Mouse (Mus musculus) gastrocnemius, postnatal 4 days (tissue): ENCODE data around the gene Cd84. TPM values are rescaled to one million over a fixed set of nuclear protein-coding genes. Genes with fewer than 3 reads are reported as not detected.

Experiments used
- DNase-seq, 2 experiments: peaks; one replicate each; pipeline ENCODE4 v3.0.0; 2021 to 2022; ENCODE audit warnings: low spot score in 2 of 2, mixed read lengths in 2 of 2
- total RNA-seq, 2 experiments: library from RNA; stranded (reverse); gene quantifications; 2 replicates each; pipeline ENCODE4 v1.2.3; 2021

Cd84 gene
- total RNA-seq, 2 experiments from 2014 or later, result 3.3 to 3.4 TPM

DNA sequence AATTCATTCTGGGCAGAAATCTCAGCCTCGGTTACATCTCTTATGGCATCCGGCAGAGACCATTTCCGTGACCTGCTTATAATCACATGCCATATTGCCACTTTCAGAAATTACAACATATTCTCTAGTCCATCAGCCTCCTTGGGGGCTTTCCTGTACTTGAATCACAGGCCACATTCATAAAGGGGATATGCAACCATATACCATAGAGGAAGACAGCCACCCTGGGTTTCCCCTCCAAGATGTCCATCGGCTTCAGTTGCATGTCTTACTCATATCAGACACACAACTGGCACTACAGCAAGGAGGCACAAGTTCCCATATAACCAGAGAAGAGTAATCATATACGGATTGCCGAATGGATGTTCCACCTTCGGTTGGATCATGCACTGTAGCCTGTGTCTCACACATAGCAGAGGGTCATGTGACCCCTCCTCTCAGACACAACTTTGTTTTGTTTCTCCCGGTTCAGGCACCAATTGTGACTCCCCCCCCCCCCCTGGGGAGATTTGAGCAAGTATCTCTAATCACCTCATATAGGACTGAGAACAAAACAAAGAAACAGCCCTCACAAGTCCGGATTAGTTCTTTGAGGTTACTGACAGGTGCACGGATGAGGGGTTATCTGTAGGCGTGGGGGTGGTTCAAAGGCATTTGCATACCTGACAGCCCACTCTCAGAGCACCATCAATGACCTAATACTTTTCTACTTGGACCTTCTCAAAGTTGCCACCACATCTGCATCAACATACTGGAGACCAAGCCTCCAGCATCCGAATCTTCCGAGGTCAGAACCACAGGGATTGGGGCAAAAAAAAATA lies 76.4 kb downstream of the Cd84 start:
- no peak for DNase-seq

DNA sequence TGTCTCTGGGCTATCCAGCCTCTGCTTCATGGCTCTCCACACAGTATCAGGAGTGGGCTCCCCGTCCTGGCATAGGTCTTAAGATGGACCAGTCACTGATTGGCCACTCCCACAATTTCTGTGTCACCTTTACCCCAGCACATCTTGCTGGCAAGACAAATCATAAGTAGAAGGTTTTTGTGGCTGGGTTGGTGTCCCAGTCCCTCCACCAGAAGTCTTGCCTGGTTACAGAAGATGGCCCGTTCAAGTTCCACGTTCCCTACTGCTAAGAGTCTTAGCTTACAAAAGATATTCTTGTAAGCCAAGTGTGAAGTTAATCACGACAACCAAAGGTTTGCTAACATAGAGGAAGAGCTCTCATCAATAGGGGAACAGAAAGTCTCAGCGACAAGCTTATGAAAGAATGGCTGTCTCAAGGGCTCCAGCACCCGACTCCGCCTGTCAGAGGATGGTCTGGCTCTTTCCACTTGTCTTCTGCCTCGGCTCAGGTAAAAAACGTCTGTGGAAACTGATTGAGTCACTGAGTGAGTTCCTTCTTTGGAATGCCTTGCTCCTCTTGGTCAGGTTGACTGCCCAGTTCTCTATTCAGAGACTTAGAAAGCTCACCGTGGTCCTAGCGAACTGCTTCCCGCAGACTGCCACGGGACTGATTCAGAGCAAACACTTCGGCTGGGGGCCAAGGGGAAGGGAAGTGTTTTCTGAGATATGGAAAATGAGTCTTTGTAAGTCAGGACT lies 78.0 kb downstream of the Cd84 start, which contains the start of gene Slamf6:
Slamf6 (plus strand) TSS at position 211 of the 735 bp plus-strand sequence.
- DNase-seq, result no peak

DNA sequence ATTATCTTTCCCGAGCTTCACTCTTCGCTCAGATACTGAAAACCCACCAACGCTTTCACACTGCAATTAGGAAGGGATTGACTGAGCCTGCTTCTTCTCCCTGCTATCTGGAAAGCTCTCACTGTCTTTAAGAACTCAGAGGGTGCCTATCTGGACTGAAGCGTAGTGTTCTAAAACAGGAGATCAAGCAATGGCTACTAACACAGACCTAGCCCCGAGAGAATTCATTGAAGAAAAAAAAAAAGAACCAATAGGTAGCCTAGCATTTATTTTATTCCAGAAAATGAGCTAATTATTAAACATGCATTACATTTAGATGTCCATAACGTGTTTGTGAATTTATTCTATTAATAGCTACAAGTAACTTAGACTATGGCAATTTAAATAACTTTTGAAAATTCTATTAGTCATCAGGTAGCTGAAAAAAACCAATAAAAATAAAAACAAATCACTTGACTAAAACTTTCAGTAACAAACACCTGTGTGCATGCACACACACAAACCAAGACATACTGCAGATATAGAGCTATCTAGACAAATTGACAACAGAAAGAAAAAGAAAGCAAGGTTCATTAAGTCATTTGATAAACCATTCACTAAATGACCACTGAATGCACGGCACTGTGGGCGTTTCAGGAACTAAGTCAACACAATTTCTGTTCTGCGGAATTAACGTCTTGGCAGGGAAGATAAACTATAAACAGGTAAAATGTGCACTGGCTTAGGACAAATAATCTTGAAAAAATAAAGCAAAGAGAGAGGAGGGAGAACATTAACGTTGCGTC lies 78.8 kb downstream of the Cd84 start:
- DNase-seq, result no peak

DNA sequence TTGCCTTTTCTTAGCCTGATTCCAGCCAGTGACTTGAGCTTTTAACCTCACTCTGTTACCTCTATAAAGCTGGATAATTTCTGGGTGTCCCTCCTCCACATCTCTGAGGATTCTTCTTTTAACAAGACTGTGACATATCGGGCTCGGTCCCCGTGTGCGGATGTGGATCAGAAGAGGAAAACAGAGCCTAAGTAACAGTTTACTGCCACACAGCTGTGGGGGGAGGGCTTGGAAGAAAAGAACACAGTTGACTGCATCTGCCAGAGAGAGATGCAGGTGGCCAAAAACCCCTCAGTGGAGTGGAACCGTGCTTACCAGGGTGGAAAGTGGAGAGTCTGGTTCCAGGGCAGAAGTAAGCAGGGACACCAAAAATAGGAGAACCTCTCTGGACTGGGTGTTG lies 79.7 kb downstream of the Cd84 start:
- DNase-seq, result no peak

DNA sequence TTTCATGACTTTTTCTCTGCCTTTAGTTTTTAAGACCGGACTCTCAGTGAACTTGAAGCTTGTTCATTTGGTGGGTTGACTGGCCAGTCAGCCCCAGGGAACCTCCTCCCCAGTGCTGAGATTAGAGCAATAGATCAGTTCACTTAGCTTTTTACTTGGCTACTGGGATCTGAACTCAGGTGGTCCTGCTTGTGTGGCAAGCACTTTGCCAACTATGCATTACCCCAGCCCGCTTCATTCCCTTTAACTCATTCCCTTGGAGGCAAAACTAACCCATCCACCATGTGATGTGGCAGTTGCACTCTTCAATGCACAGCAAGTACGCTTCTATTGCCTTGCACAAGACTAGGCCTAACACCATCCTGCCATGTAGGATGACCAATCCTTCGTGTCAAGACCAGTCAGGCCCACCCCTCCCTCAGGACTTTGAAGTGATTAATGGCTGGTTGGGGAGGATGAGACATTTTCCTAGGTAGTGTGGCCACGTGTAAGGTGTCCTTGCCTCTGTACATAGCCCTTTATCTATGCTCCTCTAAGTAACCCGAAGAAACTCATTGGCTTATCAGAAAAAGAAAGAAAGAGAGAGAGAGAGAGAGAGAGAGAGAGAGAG lies 80.5 kb downstream of the Cd84 start:
- no peak for DNase-seq

DNA sequence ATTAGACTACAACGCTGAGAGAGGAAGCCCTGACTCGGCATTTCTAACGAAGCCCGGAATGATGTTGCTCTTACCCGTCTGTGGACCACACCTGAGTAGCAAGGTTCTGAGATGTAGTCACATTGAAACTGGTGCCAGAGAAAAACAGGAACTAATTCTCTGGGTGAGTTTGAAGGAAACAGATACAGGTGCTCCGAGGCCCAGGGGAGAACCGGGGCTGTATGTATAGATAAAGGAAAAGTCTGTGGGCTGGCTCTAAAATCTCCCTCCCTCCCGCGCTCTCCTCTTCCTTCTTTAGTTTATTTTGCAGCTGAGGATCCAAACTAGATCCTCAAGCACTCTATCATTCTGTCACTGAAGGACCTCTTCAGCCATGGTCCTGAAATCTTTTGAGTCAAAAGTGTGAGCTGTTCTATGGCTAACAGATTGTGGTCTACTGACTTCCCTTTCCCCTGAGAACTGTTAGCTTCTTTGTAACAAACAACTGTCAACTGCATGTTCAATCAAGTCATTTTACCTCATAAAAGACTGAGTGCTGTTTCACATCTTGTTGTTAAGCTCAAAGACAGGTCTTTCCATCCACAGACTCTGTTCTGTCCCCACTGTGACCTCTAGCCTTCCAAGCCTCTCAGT lies 81.6 kb downstream of the Cd84 start:
- no peak for DNase-seq

DNA sequence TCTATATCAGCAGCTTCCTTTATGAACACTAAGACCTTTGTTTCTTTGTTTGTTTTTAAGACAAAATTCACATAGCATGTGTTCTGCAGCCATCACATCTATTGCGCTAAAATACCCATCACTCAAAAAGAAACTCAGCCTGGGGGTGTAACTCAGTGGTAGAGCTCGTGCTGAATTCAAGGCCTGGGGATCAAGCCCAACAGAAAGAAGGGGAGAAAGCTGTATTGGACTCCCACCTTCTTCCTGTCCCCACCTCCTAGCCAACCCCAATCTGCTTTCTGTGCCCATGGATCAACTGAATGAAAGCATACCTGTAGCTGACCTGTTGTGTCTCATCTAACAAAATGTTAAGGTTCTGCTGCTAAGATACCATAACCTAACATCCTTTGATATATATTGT lies 82.1 kb downstream of the Cd84 start:
- DNase-seq, result no peak

DNA sequence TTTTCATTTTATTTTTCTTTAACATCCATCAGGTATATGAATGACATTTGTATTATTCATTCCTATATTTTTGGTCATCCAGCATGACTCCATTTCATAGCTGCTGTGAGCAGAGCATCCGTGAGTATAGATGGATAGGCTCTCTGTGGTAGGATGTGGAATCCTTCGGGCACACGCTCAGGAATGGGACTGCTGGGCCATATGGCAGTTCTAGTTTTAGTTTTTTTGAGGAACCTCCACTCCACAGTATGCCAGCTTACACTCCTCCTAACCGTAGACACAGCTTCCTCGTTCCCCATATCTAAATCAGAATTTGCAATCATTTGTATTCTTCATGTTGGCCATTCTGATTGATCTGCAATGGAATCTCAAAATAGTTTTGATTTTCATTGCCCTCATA lies 83.3 kb downstream of the Cd84 start:
- DNase-seq, result no peak

DNA sequence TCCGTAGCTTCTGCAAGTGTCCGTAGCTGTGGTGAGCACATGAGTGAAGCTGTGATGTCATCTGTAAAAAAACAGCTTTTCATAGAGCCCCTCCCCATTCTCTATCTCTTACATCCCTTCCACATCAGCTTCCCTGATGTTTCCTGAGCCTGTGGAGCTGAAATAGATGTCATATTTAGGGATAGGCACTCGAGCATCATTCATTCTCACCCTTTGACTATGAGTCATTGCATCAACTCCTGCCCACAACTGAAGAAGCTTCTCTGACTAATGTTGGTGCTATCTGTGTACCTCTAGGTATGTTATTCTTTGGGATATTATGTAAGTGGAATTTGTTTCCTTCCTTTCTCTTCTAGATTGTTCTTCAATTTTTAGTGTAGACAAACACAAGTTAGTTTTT lies 85.4 kb downstream of the Cd84 start:
- DNase-seq, result no peak

DNA sequence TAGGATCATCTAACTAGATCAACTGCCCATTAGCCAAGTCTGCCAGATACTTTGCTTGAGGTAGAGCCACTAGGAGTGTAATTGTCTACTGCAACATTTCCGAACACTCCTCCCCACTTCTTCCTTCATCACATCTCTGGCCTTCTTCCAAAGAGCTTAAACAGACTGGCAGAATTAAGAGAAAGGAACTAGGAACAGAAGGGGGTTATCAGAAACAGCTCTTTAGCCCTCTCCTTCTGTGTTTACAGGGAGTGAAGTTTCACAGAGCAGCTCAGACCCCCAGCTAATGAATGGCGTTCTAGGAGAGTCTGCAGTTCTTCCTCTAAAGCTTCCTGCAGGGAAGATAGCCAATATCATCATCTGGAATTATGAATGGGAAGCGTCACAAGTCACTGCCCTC lies 94.4 kb downstream of the Cd84 start:
- no peak for DNase-seq

DNA sequence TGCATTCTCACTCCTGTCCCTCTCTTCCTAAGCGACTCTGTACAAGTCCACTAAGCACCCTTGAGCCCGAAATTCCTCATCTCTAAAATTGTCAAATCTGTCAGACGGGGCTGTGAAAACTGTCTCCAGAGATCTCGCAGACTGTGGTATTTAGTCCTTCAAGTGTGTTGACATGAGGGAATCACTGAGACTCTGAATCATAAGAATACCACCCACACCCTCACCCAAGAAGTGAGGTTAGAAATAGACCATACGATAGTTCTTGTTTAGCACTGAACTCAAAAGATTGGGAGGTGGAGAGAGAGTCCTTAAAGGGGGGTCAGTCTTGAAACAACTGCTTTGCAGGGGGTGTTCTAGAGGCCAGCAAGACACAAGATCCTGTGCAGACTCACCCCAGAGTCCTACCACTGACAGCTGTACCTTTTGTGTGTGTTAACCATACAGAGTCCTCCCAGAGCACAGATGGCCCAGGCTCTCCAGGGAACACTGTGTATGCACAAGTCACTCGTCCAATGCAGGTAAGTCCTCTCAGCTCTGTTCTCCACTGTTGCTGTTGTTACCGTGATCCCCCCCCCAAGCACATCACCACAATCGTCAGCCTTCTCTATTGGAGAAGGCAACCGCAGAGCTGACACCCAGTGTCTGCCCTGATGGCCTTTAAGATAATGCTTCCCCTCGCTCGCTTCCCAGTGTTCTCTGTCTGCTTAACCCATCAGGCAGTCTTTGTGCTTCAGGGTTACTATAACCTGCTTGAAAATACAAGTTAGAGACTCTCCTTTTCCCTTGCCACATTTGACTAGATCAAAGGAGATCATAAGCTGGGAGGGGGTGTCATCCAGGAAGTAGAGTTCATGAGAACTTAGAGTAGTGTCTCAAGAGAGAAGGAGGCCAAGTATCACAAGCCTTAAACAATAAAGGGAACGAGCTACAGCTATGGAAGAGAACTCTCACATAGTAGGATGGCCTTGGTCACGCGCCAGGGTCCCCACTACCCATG lies 99.8 kb downstream of the Cd84 start:
- no peak for DNase-seq

Other genes with a start within 250 kb of the Cd84 start
- under 1 TPM; 0.37 to 0.54 TPM for gene Ly9, start 232.3 kb upstream of the Cd84 start, total RNA-seq
- gene Slamf7, start 186.7 kb upstream of the Cd84 start, total RNA-seq, result under 1 TPM in 1 of 2 experiments, not detected in 1; 0.20 TPM
- gene Cd48, start 157.7 kb upstream of the Cd84 start, total RNA-seq, result 1 to 10 TPM; 2.0 to 2.2 TPM
- gene Slamf1, start 72.6 kb upstream of the Cd84 start, total RNA-seq, result under 1 TPM; 0.18 to 0.32 TPM
- gene Gm10521, start 56.0 kb downstream of the Cd84 start, total RNA-seq, result under 1 TPM; 0.16 to 0.20 TPM
- under 1 TPM; 0.21 to 0.39 TPM for gene Slamf6, start 77.8 kb downstream of the Cd84 start, total RNA-seq
- 10 to 100 TPM in 1 of 2 experiments, 1 to 10 TPM in 1; 9.6 to 10.4 TPM for gene Vangl2, start 188.7 kb downstream of the Cd84 start, total RNA-seq
- not detected for gene Nhlh1, start 217.9 kb downstream of the Cd84 start, total RNA-seq
- 100 to 1,000 TPM; 162 to 172 TPM for gene Copa, start 242.8 kb downstream of the Cd84 start, total RNA-seq
- gene Ncstn, start 243.1 kb downstream of the Cd84 start, total RNA-seq, result 10 to 100 TPM; 62.9 to 65.4 TPM